17 mouse cellular contexts compared by ENCODE assay signal in the genomic region with DNA sequence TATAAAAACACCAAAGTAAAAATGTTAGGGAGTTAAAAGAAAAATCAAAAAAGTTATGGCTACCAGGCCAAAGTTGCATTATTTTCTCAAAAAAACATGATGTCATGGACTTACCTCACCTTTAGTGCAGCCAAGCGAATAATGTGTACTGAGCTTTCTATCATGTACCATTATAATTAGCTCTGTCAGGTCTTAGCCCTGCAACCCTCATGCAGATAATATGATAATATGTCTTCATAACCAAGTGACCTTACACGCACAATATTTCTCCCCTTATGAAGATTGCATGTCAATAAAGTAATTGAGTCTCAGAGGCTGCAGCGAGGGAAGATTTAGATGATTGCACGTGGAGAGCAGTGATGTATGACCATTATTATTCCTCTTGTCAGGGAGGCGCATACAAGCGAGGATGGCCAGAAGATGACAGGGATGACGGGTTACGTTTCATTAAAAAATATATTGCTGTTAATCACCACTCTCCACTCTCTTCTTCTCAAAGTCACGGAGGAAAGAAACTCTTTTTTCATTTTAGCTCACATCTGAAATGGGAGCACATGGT.
"Had no signal": no experiment of that assay in that cellular context is flagged by ENCODE, and none has a peak within 500 bp of the region (broad histone marks: within the 10 kb centered on the region; RNA-seq: fewer than 3 reads in every experiment).

No protein-coding gene starts in this region.

- H3K4me3 ChIP-seq: limb, embryonic 12.5 days; liver, embryonic 13.5 days; lung, embryonic 15.5 days; megakaryocyte, embryonic 14.5 days; midbrain, embryonic 15.5 days; stomach, embryonic 15.5 days had no signal

- DNase-seq: kidney, adult 9 months; kidney, postnatal 25 days; liver; liver, embryonic 13.5 days; liver, postnatal 0 days; lung, postnatal 14 days; right cerebral cortex, postnatal 4 days; spleen, adult 18-20 months; thymus, adult 18-20 months; thymus, postnatal 14 days had no signal

- H3K27me3 ChIP-seq: limb, embryonic 12.5 days; liver, embryonic 13.5 days; lung, embryonic 15.5 days; megakaryocyte, embryonic 14.5 days; midbrain, embryonic 15.5 days; stomach, embryonic 15.5 days had no signal

- H3K4me2 ChIP-seq: limb, embryonic 12.5 days; liver, embryonic 13.5 days; lung, embryonic 15.5 days; midbrain, embryonic 11.5 days; midbrain, embryonic 15.5 days had no signal

- ATAC-seq: liver, postnatal 0 days; midbrain, embryonic 15.5 days had no signal

- H3K9me3 ChIP-seq: limb, embryonic 12.5 days; liver, embryonic 13.5 days; lung, embryonic 15.5 days; megakaryocyte, embryonic 14.5 days; midbrain, embryonic 15.5 days; stomach, embryonic 15.5 days had no signal

- H3K36me3 ChIP-seq: limb, embryonic 12.5 days; liver, embryonic 13.5 days; lung, embryonic 15.5 days; midbrain, embryonic 15.5 days; stomach, embryonic 15.5 days had no signal

- H3K9ac ChIP-seq: limb, embryonic 12.5 days; liver, embryonic 13.5 days; liver, postnatal 0 days; lung, embryonic 15.5 days; midbrain, embryonic 15.5 days; stomach, embryonic 15.5 days had no signal

- H3K4me1 ChIP-seq: limb, embryonic 12.5 days; liver, embryonic 13.5 days; megakaryocyte, embryonic 14.5 days; midbrain, embryonic 15.5 days had no signal

- H3K27ac ChIP-seq: limb, embryonic 12.5 days; liver, embryonic 13.5 days; macrophage; midbrain, embryonic 15.5 days; stomach, embryonic 15.5 days had no signal
